Mouse (Mus musculus) CD4-positive, CD25-positive, alpha-beta regulatory T cell, adult 4 months (primary cell): ENCODE results near the gene Tprkb. TPM values are rescaled to one million over a fixed set of nuclear protein-coding genes. Genes with fewer than 3 reads are reported as not detected.
A peak's percentile ranks its signal among the peaks of the same experiment; 100 is the strongest.
"Not testable (repeated sequence)": the region's sequence is repeated elsewhere in the genome, so short reads cannot be mapped to it uniquely, and the experiment has no call there.

Experiments
- ATAC-seq: one replicate; pipeline ENCODE4 v1.8.0; 2017
- polyA plus RNA-seq, 2 experiments: library from polyadenylated mRNA; unstranded; fragments of 100-300 nt; shearing (Covaris generic); gene quantifications; one replicate each; pipeline ENCODE4 v1.2.1; 2017

Tprkb gene
- 10 to 100 TPM; 34.7 to 44.8 TPM for polyA plus RNA-seq

GRCm38 (mm10) chr6:85911587-85911986, at the start of gene Tprkb:
TSS of gene Tprkb (plus strand) at chr6:85911865.
- no peak for ATAC-seq

- no peak for ATAC-seq
Measured at GRCm38 (mm10) chr6:85862565-85862964, 49.1 kb upstream of the Tprkb start.

GRCm38 (mm10) chr6:85863136-85863535, 48.5 kb upstream of the Tprkb start:
- ATAC-seq = no peak

GRCm38 (mm10) chr6:85863840-85864239, 47.8 kb upstream of the Tprkb start:
- no peak for ATAC-seq

- not testable (repeated sequence) for ATAC-seq
Measured at GRCm38 (mm10) chr6:85864900-85865639, 46.6 kb upstream of the Tprkb start.

- not testable (repeated sequence) for ATAC-seq
Measured at GRCm38 (mm10) chr6:85866166-85866565, 45.5 kb upstream of the Tprkb start.

- not testable (repeated sequence) for ATAC-seq
Measured at GRCm38 (mm10) chr6:85866995-85867394, 44.7 kb upstream of the Tprkb start.

- no peak for ATAC-seq
Measured at GRCm38 (mm10) chr6:85867726-85868690, 43.7 kb upstream of the Tprkb start.

- not testable (repeated sequence) for ATAC-seq
Measured at GRCm38 (mm10) chr6:85869006-85869405, 42.7 kb upstream of the Tprkb start, which contains the start of gene Nat8f2. TSS of gene Nat8f2 (minus strand) at chr6:85869158.

- not testable (repeated sequence) for ATAC-seq
Measured at GRCm38 (mm10) chr6:85883246-85883645, 28.4 kb upstream of the Tprkb start.

- ATAC-seq = no peak
Measured at GRCm38 (mm10) chr6:85884311-85884710, 27.4 kb upstream of the Tprkb start.

- ATAC-seq = no peak
Measured at GRCm38 (mm10) chr6:85888961-85889360, 22.7 kb upstream of the Tprkb start.

GRCm38 (mm10) chr6:85895061-85895648, 16.5 kb upstream of the Tprkb start:
- peak; percentile 61 for ATAC-seq

- not testable (repeated sequence) for ATAC-seq
Measured at GRCm38 (mm10) chr6:85898596-85899475, 12.8 kb upstream of the Tprkb start.

GRCm38 (mm10) chr6:85902303-85902702, 9.4 kb upstream of the Tprkb start:
- no peak for ATAC-seq

- ATAC-seq = peak; percentile 91
Measured at GRCm38 (mm10) chr6:85904642-85905061, 7.0 kb upstream of the Tprkb start, which contains the start of gene Nat8f4. TSS of gene Nat8f4 (minus strand) at chr6:85904884.

- not testable (repeated sequence) for ATAC-seq
Measured at GRCm38 (mm10) chr6:85906911-85907351, 4.7 kb upstream of the Tprkb start.

- ATAC-seq = no peak
Measured at GRCm38 (mm10) chr6:85908341-85908740, 3.3 kb upstream of the Tprkb start.

GRCm38 (mm10) chr6:85909704-85910103, 2.0 kb upstream of the Tprkb start:
- ATAC-seq = no peak

- peak; percentile 26 for ATAC-seq
Measured at GRCm38 (mm10) chr6:85915141-85915538, 3.5 kb downstream of the Tprkb start.
